Mouse (Mus musculus): ENCODE results near the gene Srgap1.

GRCm38 (mm10) chr10:121775990-121776389, 271.1 kb downstream of the Srgap1 start:
- no peak for TF ChIP-seq CTCF (IDR thresholded peaks at IDR 0.05; ENCODE audit: borderline replicate concordance, insufficient read depth, low read length)
- no peak for TF ChIP-seq POLR2A (IDR thresholded peaks at IDR 0.05; ENCODE audit: low read depth, low read length)
